Mouse (Mus musculus): ENCODE measurements around the gene Fignl2.

Fignl2 gene

GRCm38 (mm10) chr15:101066920-101067696, 11.3 kb downstream of the Fignl2 start:
- DNase-seq: no peak

- no peak for DNase-seq
Measured at GRCm38 (mm10) chr15:101066364-101066847, 12.0 kb downstream of the Fignl2 start.

GRCm38 (mm10) chr15:101065069-101065468, 13.3 kb downstream of the Fignl2 start:
- no peak for DNase-seq

- no peak for DNase-seq
Measured at GRCm38 (mm10) chr15:101060280-101060852, 18.0 kb downstream of the Fignl2 start.

- DNase-seq: no peak
Measured at GRCm38 (mm10) chr15:101059570-101060279, 18.6 kb downstream of the Fignl2 start.

- DNase-seq: peak in 1 of 2 experiments; percentile 31
Measured at GRCm38 (mm10) chr15:101056225-101056624, 22.1 kb downstream of the Fignl2 start.

- no peak for DNase-seq
Measured at GRCm38 (mm10) chr15:101054541-101054940, 23.8 kb downstream of the Fignl2 start.

GRCm38 (mm10) chr15:101053832-101054459, 24.4 kb downstream of the Fignl2 start:
- DNase-seq: no peak

- no peak for DNase-seq
Measured at GRCm38 (mm10) chr15:101052560-101053501, 25.5 kb downstream of the Fignl2 start.

GRCm38 (mm10) chr15:101051869-101052268, 26.5 kb downstream of the Fignl2 start:
- no peak for DNase-seq

- DNase-seq: no peak
Measured at GRCm38 (mm10) chr15:101048338-101048896, 29.9 kb downstream of the Fignl2 start.

- DNase-seq: no peak
Measured at GRCm38 (mm10) chr15:101047194-101047555, 31.2 kb downstream of the Fignl2 start, which contains the start of gene Gm47841. Gm47841 (minus strand) TSS chr15:101047397.

GRCm38 (mm10) chr15:101046527-101047193, 31.7 kb downstream of the Fignl2 start:
- DNase-seq: peak in 1 of 2 experiments; percentile 17

- no peak for DNase-seq
Measured at GRCm38 (mm10) chr15:101046039-101046526, 32.3 kb downstream of the Fignl2 start.

GRCm38 (mm10) chr15:101044531-101044930, 33.8 kb downstream of the Fignl2 start:
- DNase-seq: no peak

GRCm38 (mm10) chr15:101042613-101043012, 35.8 kb downstream of the Fignl2 start:
- DNase-seq: peak; percentile 67 to 73

GRCm38 (mm10) chr15:101041966-101042365, 36.4 kb downstream of the Fignl2 start:
- DNase-seq: peak in 1 of 2 experiments; percentile 28

GRCm38 (mm10) chr15:101039651-101040050, 38.7 kb downstream of the Fignl2 start:
- no peak for DNase-seq

GRCm38 (mm10) chr15:101028960-101029359, 49.4 kb downstream of the Fignl2 start:
- DNase-seq: no peak

- DNase-seq: no peak
Measured at GRCm38 (mm10) chr15:101011352-101011751, 67.0 kb downstream of the Fignl2 start.
